Mouse (Mus musculus): ENCODE measurements around the gene Tep1.

The Tep1 gene

DNA sequence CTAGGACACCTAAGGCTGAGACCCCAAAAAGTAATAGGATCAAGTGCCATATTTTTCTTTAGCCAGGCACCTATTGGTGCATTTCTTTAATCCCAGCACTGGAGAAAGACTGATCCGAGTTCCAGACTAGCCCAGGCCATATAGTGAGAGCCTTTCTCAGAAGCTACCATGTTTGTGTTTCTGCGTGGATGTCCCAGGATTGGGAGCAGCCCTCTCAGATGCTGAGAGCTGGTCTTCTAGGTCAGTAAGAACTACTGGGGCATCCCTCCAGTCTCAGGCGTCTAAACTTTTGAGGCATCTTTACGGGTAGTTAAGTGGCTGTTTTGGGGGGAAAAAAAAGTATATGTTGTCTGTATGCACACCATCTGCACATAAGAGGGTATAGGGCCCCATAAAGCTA, 74.4 kb downstream of the Tep1 start:
- Histone ChIP-seq H3K4me3 (replicated peaks; ENCODE audit: low read length) (peak overlapping the region; percentile 81), H3K9me3 (ENCODE audit: low read length) (no peaks in the 10 kb centered on the region), H3K27me3 (ENCODE audit: insufficient read depth, low read length) (no peaks in the 10 kb centered on the region), H3K36me3 (ENCODE audit: insufficient read depth, low read length) (peaks cover 70% of the 10 kb centered on the region), H3K4me1 (replicated peaks; ENCODE audit: low read depth, low read length) (peaks cover 64% of the 10 kb centered on the region)
- TF ChIP-seq POU5F1 (IDR thresholded peaks at IDR 0.05; ENCODE audit: borderline replicate concordance, low read length) (no peak), NANOG (IDR thresholded peaks at IDR 0.05; ENCODE audit: borderline replicate concordance, low read length) (no peak), CTCF (conservative IDR thresholded peaks at IDR 0.05; ENCODE audit: low read length) (no peak)

- no peaks in the 10 kb centered on the region for H3K9me3 ChIP-seq (ENCODE audit: low read length)
- peak overlapping the region; percentile 81 for H3K4me3 ChIP-seq (replicated peaks; ENCODE audit: low read length)
- H3K27me3 ChIP-seq (ENCODE audit: insufficient read depth, low read length): no peaks in the 10 kb centered on the region
- TF ChIP-seq NANOG (IDR thresholded peaks at IDR 0.05; ENCODE audit: borderline replicate concordance, low read length) (no peak), POU5F1 (IDR thresholded peaks at IDR 0.05; ENCODE audit: borderline replicate concordance, low read length) (no peak), CTCF (conservative IDR thresholded peaks at IDR 0.05; ENCODE audit: low read length) (no peak)
- H3K36me3 ChIP-seq (ENCODE audit: insufficient read depth, low read length): peaks cover 68% of the 10 kb centered on the region
- H3K4me1 ChIP-seq (replicated peaks; ENCODE audit: low read depth, low read length): peaks cover 59% of the 10 kb centered on the region
Measured at GRCm38 (mm10) chr14:50795261-50795935, 75.0 kb downstream of the Tep1 start.

DNA sequence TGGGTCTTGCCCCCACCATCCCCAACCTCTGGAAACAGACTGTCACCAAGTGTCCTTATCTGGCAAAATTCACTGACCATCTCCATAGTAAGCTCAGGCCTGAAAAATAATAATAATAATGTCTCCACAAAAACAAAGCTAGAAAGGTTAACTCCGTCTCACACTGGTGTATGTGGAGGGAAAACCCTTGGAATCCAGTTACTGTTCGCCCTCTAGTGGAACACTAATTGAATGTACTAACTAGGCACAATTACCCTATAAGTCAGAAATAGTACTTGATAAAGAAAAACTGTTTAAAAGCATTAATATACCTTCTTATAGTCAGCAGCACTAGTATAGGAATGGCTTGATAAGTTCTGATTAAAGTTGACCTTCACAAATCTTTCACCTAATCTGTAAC, 82.2 kb downstream of the Tep1 start:
- Histone ChIP-seq H3K4me1 (replicated peaks; ENCODE audit: low read depth, low read length) (peaks cover 16% of the 10 kb centered on the region), H3K4me3 (replicated peaks; ENCODE audit: low read length) (no peak overlapping the region), H3K27me3 (ENCODE audit: insufficient read depth, low read length) (no peaks in the 10 kb centered on the region), H3K9me3 (ENCODE audit: low read length) (no peaks in the 10 kb centered on the region), H3K36me3 (ENCODE audit: insufficient read depth, low read length) (peaks cover 42% of the 10 kb centered on the region)
- TF ChIP-seq CTCF (conservative IDR thresholded peaks at IDR 0.05; ENCODE audit: low read length): peak; percentile 43
- TF ChIP-seq POU5F1 (IDR thresholded peaks at IDR 0.05; ENCODE audit: borderline replicate concordance, low read length): no peak

DNA sequence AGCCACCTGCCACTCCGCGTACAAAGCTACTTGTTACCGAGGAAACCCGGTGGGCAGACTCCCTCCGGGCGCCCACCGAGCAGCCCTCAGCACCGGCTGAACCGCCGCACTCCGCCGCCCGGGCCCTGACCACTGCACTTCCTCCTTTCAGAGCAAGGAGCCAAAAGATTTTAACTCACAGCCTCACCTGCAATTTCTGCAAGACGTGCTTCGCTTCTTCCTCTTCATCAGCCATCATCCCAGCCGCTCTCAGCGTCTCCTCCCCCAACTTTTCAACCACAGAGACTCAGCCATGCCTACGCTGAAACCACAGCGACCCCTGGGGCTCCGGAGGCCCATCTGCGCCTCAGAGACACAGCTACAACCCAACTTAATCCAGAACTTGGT, 85.1 kb downstream of the Tep1 start, which contains the start of gene Ttc5:
Ttc5 (minus strand) TSS at position 269 of the 387 bp plus-strand sequence.
- no peaks in the 10 kb centered on the region for H3K9me3 ChIP-seq (ENCODE audit: low read length)
- H3K36me3 ChIP-seq (ENCODE audit: insufficient read depth, low read length): peaks cover 36% of the 10 kb centered on the region
- peak within 1 kb of the TSS; percentile 94 for H3K4me3 ChIP-seq (replicated peaks; ENCODE audit: low read length)
- H3K27me3 ChIP-seq (ENCODE audit: insufficient read depth, low read length): no peaks in the 10 kb centered on the region
- H3K4me1 ChIP-seq (replicated peaks; ENCODE audit: low read depth, low read length): peaks cover 40% of the 10 kb centered on the region
- no peak for TF ChIP-seq NANOG (IDR thresholded peaks at IDR 0.05; ENCODE audit: borderline replicate concordance, low read length)
- TF ChIP-seq CTCF (conservative IDR thresholded peaks at IDR 0.05; ENCODE audit: low read length): peak; percentile 91
- TF ChIP-seq POU5F1 (IDR thresholded peaks at IDR 0.05; ENCODE audit: borderline replicate concordance, low read length): no peak

GRCm38 (mm10) chr14:50784391-50785250, 85.7 kb downstream of the Tep1 start:
- TF ChIP-seq POU5F1 (IDR thresholded peaks at IDR 0.05; ENCODE audit: borderline replicate concordance, low read length) (no peak), NANOG (IDR thresholded peaks at IDR 0.05; ENCODE audit: borderline replicate concordance, low read length) (no peak), CTCF (conservative IDR thresholded peaks at IDR 0.05; ENCODE audit: low read length) (no peak)
- Histone ChIP-seq H3K36me3 (ENCODE audit: insufficient read depth, low read length) (peaks cover 34% of the 10 kb centered on the region), H3K9me3 (ENCODE audit: low read length) (no peaks in the 10 kb centered on the region), H3K4me1 (replicated peaks; ENCODE audit: low read depth, low read length) (peaks cover 40% of the 10 kb centered on the region), H3K27me3 (ENCODE audit: insufficient read depth, low read length) (no peaks in the 10 kb centered on the region), H3K4me3 (replicated peaks; ENCODE audit: low read length) (peak overlapping the region; percentile 94)

GRCm38 (mm10) chr14:50782166-50782565, 88.2 kb downstream of the Tep1 start:
- H3K9me3 ChIP-seq (ENCODE audit: low read length): no peaks in the 10 kb centered on the region
- peaks cover 51% of the 10 kb centered on the region for H3K36me3 ChIP-seq (ENCODE audit: insufficient read depth, low read length)
- TF ChIP-seq CTCF (conservative IDR thresholded peaks at IDR 0.05; ENCODE audit: low read length) (no peak), POU5F1 (IDR thresholded peaks at IDR 0.05; ENCODE audit: borderline replicate concordance, low read length) (no peak), NANOG (IDR thresholded peaks at IDR 0.05; ENCODE audit: borderline replicate concordance, low read length) (no peak)
- H3K4me3 ChIP-seq (replicated peaks; ENCODE audit: low read length): no peak overlapping the region
- no peaks in the 10 kb centered on the region for H3K27me3 ChIP-seq (ENCODE audit: insufficient read depth, low read length)
- peaks cover 40% of the 10 kb centered on the region for H3K4me1 ChIP-seq (replicated peaks; ENCODE audit: low read depth, low read length)

Measured in E14TG2a.4 (cell line).